Mouse (Mus musculus) lung, postnatal 0 days (tissue): Measurements from ENCODE around the gene Gstp1. TPM values are rescaled to one million over a fixed set of nuclear protein-coding genes. Genes with fewer than 3 reads are reported as not detected.

Experiments
- ATAC-seq: fragments of 200-750 bp; cut with Nextera tagmentation; 2 replicates; pipeline ENCODE4 v1.8.0; 2017; ENCODE audit warnings: moderate library complexity
- DNase-seq: peaks from one replicate; pipeline ENCODE4 v3.0.0-alpha.2; 2016; ENCODE audit warnings: low spot score
- H3K27ac ChIP-seq: fragments of 300-500 bp; sonication (generic); 2 replicates; pipeline ENCODE4 v1.5.1; 2014; ENCODE audit warnings: antibody characterized with exemption, mild to moderate bottlenecking, low read length, mixed read lengths
- H3K27me3 ChIP-seq: fragments of 300-500 bp; sonication (generic); replicated peaks from 2 replicates; pipeline ENCODE4 v1.6.1; 2014; ENCODE audit warnings: low read length, mixed read lengths; ENCODE audit not compliant: insufficient read depth
- H3K36me3 ChIP-seq: fragments of 300-500 bp; sonication (generic); 2 replicates; pipeline ENCODE4 v1.6.1; 2014; ENCODE audit warnings: low read length, mixed read lengths; ENCODE audit not compliant: insufficient read depth
- H3K4me1 ChIP-seq: fragments of 300-500 bp; sonication (generic); 2 replicates; pipeline ENCODE4 v1.6.1; 2014; ENCODE audit warnings: antibody characterized with exemption, low read depth, low read length, mixed read lengths; ENCODE audit not compliant: insufficient read depth
- H3K4me2 ChIP-seq: fragments of 300-500 bp; sonication (generic); replicated peaks from 2 replicates; pipeline ENCODE4 v1.6.1; 2014; ENCODE audit warnings: low read depth, mild to moderate bottlenecking, low read length, moderate library complexity, mixed read lengths
- H3K4me3 ChIP-seq: fragments of 300-500 bp; sonication (generic); 2 replicates; pipeline ENCODE4 v1.5.1; 2014; ENCODE audit warnings: low read depth, low read length
- H3K9ac ChIP-seq: fragments of 300-500 bp; sonication (generic); replicated peaks from 2 replicates; pipeline ENCODE4 v1.6.1; 2014; ENCODE audit warnings: low read depth, mild to moderate bottlenecking
- H3K9me3 ChIP-seq: fragments of 300-500 bp; sonication (generic); 2 replicates; pipeline ENCODE4 v1.6.1; 2016; ENCODE audit warnings: low read length, mixed read lengths
- CTCF ChIP-seq: IDR thresholded peaks from 2 replicates; pipeline ENCODE4 v1.5.1; 2016; ENCODE audit warnings: antibody characterized with exemption, mild to moderate bottlenecking
- EP300 ChIP-seq: IDR thresholded peaks from 2 replicates; pipeline ENCODE4 v1.6.1; 2016; ENCODE audit warnings: antibody characterized with exemption, mild to moderate bottlenecking, control low read depth
- WGBS: fragments of 180-500 bp; shearing (Covaris S2); extraction: QIAGEN DNeasy Blood & Tissue Kit; methylation state at CpG from one replicate; pipeline ENCODE4 v1.1.7; 2014; 5-methylcytosine and 5-hydroxymethylcytosine counted together
- polyA plus RNA-seq: library from polyadenylated mRNA; unstranded; fragments of >200 nt; fragmentation: Nextera tagmentation; extraction: Ambion mirVana; gene quantifications from 2 replicates; pipeline ENCODE4 v1.2.1, GENCODE M21; 2015

The Gstp1 gene
- 273 and 288 TPM in 2 replicates for polyA plus RNA-seq

- WGBS: under 1% methylated on average over 26 of the region's 26 CpGs
- no peaks in the 10 kb centered on the region for H3K9me3 ChIP-seq
- peak within 1 kb of the TSS; percentile 80 for H3K4me2 ChIP-seq
- TF ChIP-seq EP300: no peak
- peak; percentile 57 for TF ChIP-seq CTCF
- H3K4me1 ChIP-seq: no peaks in the 10 kb centered on the region
- no peaks in the 10 kb centered on the region for H3K27me3 ChIP-seq
- peak; percentile 93 for DNase-seq
- peak within 1 kb of the TSS; percentile 58 for H3K4me3 ChIP-seq
- peak within 1 kb of the TSS; percentile 51 for H3K9ac ChIP-seq
- H3K36me3 ChIP-seq: no peaks in the 10 kb centered on the region
- peak; percentile 94 for ATAC-seq
- peak within 1 kb of the TSS; percentile 64 for H3K27ac ChIP-seq
These were observed at the start of gene Gstp1 for GRCm38 (mm10) chr19:4037788-4038232. Gstp1 (minus strand) TSS chr19:4037985.

GRCm38 (mm10) chr19:4087090-4087489 is 49.3 kb upstream of the Gstp1 start:
- H3K27ac ChIP-seq: no peak overlapping the region
- no peak overlapping the region for H3K9ac ChIP-seq
- H3K4me2 ChIP-seq: no peak overlapping the region
- WGBS: 82% methylated on average over 5 of the region's 5 CpGs
- DNase-seq (no peak), ATAC-seq (no peak)
- H3K9me3 ChIP-seq: no peaks in the 10 kb centered on the region
- TF ChIP-seq CTCF (no peak), EP300 (no peak)
- H3K36me3 ChIP-seq: no peaks in the 10 kb centered on the region
- H3K4me1 ChIP-seq: no peaks in the 10 kb centered on the region
- no peak overlapping the region for H3K4me3 ChIP-seq
- H3K27me3 ChIP-seq: no peaks in the 10 kb centered on the region

GRCm38 (mm10) chr19:4086156-4086555 is 48.4 kb upstream of the Gstp1 start:
- Histone ChIP-seq H3K36me3 (no peaks in the 10 kb centered on the region), H3K4me3 (no peak overlapping the region), H3K4me1 (no peaks in the 10 kb centered on the region), H3K9me3 (no peaks in the 10 kb centered on the region), H3K9ac (no peak overlapping the region), H3K27me3 (no peaks in the 10 kb centered on the region), H3K4me2 (no peak overlapping the region), H3K27ac (no peak overlapping the region)
- TF ChIP-seq CTCF (no peak), EP300 (no peak)
- 92% methylated on average over 15 of the region's 15 CpGs for WGBS
- DNase-seq (no peak), ATAC-seq (no peak)

- peak; percentile 58; the same call in 1 of the 2 replicates for ATAC-seq
- Histone ChIP-seq H3K27ac (no peak overlapping the region), H3K4me1 (no peaks in the 10 kb centered on the region), H3K9ac (no peak overlapping the region), H3K4me3 (no peak overlapping the region), H3K27me3 (no peaks in the 10 kb centered on the region), H3K36me3 (no peaks in the 10 kb centered on the region), H3K9me3 (no peaks in the 10 kb centered on the region), H3K4me2 (no peak overlapping the region)
- 71% methylated on average over 1 of the region's 1 CpGs for WGBS
- peak; percentile 70 for TF ChIP-seq CTCF
- no peak for TF ChIP-seq EP300
- DNase-seq: peak; percentile 70
These were observed 47.2 kb upstream of the Gstp1 start for GRCm38 (mm10) chr19:4084984-4085383.

- Histone ChIP-seq H3K27me3 (no peaks in the 10 kb centered on the region), H3K9ac (no peak overlapping the region), H3K4me1 (no peaks in the 10 kb centered on the region), H3K27ac (no peak overlapping the region), H3K4me2 (no peak overlapping the region), H3K36me3 (no peaks in the 10 kb centered on the region), H3K9me3 (no peaks in the 10 kb centered on the region), H3K4me3 (no peak overlapping the region)
- TF ChIP-seq EP300: no peak
- TF ChIP-seq CTCF: 0 out of 2 replicates have a peak, but pooled peaks have one; percentile 23
- WGBS: 17% methylated on average over 6 of the region's 8 CpGs
- ATAC-seq: peak; percentile 11; the same call in 1 of the 2 replicates
- DNase-seq: no peak
These were observed 46.0 kb upstream of the Gstp1 start for GRCm38 (mm10) chr19:4083826-4084225.

- DNase-seq (no peak), ATAC-seq (no peak)
- Histone ChIP-seq H3K4me3 (no peak overlapping the region), H3K27me3 (no peaks in the 10 kb centered on the region), H3K9me3 (no peaks in the 10 kb centered on the region), H3K36me3 (no peaks in the 10 kb centered on the region), H3K4me1 (no peaks in the 10 kb centered on the region), H3K27ac (no peak overlapping the region), H3K9ac (no peak overlapping the region), H3K4me2 (no peak overlapping the region)
- no peak for TF ChIP-seq EP300
- no peak for TF ChIP-seq CTCF
- WGBS: 77% methylated on average over 7 of the region's 7 CpGs
These were observed 45.5 kb upstream of the Gstp1 start for GRCm38 (mm10) chr19:4083316-4083715.
